Mouse (Mus musculus) midbrain, postnatal 0 days (tissue): ENCODE measurements around the gene Lnx2. TPM values are rescaled to one million over a fixed set of nuclear protein-coding genes. Genes with fewer than 3 reads are reported as not detected.
A peak's percentile ranks its signal among the peaks of the same experiment; 100 is the strongest.

Experiments
- ATAC-seq: fragments of 200-750 bp; cut with Nextera tagmentation; 2 replicates; pipeline ENCODE4 v1.8.0; 2017; ENCODE audit warnings: moderate number of reproducible peaks, mild to moderate bottlenecking, moderate TSS enrichment, moderate library complexity; ENCODE audit not compliant: low FRiP score
- DNase-seq: peaks from one replicate; pipeline ENCODE4 v3.0.0-alpha.2; 2015; ENCODE audit warnings: low spot score
- H3K27ac ChIP-seq: fragments of 300-500 bp; sonication (generic); 2 replicates; pipeline ENCODE4 v1.5.1; 2014; ENCODE audit warnings: low read depth, mild to moderate bottlenecking, low read length, mixed read lengths
- H3K27me3 ChIP-seq: fragments of 300-500 bp; sonication (generic); 2 replicates; pipeline ENCODE4 v1.6.1; 2014; ENCODE audit warnings: low read length, control low read depth, mixed read lengths; ENCODE audit not compliant: insufficient read depth
- H3K36me3 ChIP-seq: fragments of 300-500 bp; sonication (generic); 2 replicates; pipeline ENCODE4 v1.6.1; 2014; ENCODE audit warnings: low read length, control low read depth, mixed read lengths; ENCODE audit not compliant: insufficient read depth
- H3K4me1 ChIP-seq: fragments of 300-500 bp; sonication (generic); 2 replicates; pipeline ENCODE4 v1.6.1; 2014; ENCODE audit warnings: mild to moderate bottlenecking, control low read depth, antibody characterized with exemption, low read length, mixed read lengths; ENCODE audit not compliant: insufficient read depth
- H3K4me2 ChIP-seq: fragments of 300-500 bp; sonication (generic); 2 replicates; pipeline ENCODE4 v1.6.1; 2014; ENCODE audit warnings: low read depth, mild to moderate bottlenecking, low read length, mixed read lengths; ENCODE audit not compliant: poor library complexity, severe bottlenecking
- H3K4me3 ChIP-seq: fragments of 300-500 bp; sonication (generic); 2 replicates; pipeline ENCODE4 v1.5.1; 2014; ENCODE audit warnings: low read depth, mild to moderate bottlenecking, low read length, moderate library complexity
- H3K9ac ChIP-seq: fragments of 300-500 bp; sonication (generic); replicated peaks from 2 replicates; pipeline ENCODE4 v1.6.1; 2014; ENCODE audit warnings: mild to moderate bottlenecking, low read length, moderate library complexity, mixed read lengths; ENCODE audit not compliant: poor library complexity, severe bottlenecking
- H3K9me3 ChIP-seq: fragments of 300-500 bp; sonication (generic); 2 replicates; pipeline ENCODE4 v1.6.1; 2016; ENCODE audit warnings: low read length, control low read depth
- CTCF ChIP-seq: IDR thresholded peaks from 2 replicates; pipeline ENCODE4 v1.5.1; 2016; ENCODE audit warnings: antibody characterized with exemption, mild to moderate bottlenecking
- WGBS: fragments of 180-500 bp; shearing (Covaris S2); extraction: QIAGEN DNeasy Blood & Tissue Kit; methylation state at CpG from one replicate; pipeline ENCODE4 v1.1.7; 2014; 5-methylcytosine and 5-hydroxymethylcytosine counted together
- polyA plus RNA-seq: library from polyadenylated mRNA; unstranded; fragments of >200 nt; fragmentation: Nextera tagmentation; extraction: Ambion mirVana; gene quantifications from 2 replicates; pipeline ENCODE4 v1.2.1, GENCODE M21; 2015
- total RNA-seq: library from RNA; depleted of rRNA; stranded (reverse); fragments of >200 nt; gene quantifications from 2 replicates; pipeline ENCODE4 v1.2.3, GENCODE M21; 2014

The Lnx2 gene
- total and polyA plus RNA-seq, 2 experiments from 2014 or later, result 2.9 to 5.6 TPM

DNA sequence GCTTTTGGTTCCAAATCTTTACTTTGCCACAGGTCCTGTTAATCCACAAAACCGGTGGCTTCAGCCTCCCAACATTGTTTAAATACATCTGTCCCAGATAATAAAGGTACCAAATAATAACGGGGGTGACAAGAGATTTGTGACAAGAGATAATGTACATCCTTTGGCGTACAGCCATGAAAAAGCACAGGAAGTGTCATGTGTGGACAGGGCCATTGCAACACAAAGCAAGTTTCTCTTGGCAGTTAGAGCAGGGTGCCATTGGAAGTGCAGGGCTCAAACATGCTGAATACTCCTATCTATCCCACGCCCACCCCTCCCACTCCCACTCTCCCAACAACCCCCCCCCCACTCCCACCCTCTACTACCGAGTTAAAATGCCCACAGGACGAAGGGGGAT, 81.4 kb downstream of the Lnx2 start:
- Histone ChIP-seq H3K4me2 (no peak overlapping the region), H3K4me3 (no peak overlapping the region), H3K36me3 (no peaks in the 10 kb centered on the region), H3K4me1 (no peaks in the 10 kb centered on the region), H3K9ac (no peak overlapping the region), H3K27ac (no peak overlapping the region), H3K27me3 (no peaks in the 10 kb centered on the region), H3K9me3 (no peaks in the 10 kb centered on the region)
- ATAC-seq (no peak), DNase-seq (no peak)
- 73% methylated on average over 6 of the region's 6 CpGs for WGBS
- no peak for TF ChIP-seq CTCF

DNA sequence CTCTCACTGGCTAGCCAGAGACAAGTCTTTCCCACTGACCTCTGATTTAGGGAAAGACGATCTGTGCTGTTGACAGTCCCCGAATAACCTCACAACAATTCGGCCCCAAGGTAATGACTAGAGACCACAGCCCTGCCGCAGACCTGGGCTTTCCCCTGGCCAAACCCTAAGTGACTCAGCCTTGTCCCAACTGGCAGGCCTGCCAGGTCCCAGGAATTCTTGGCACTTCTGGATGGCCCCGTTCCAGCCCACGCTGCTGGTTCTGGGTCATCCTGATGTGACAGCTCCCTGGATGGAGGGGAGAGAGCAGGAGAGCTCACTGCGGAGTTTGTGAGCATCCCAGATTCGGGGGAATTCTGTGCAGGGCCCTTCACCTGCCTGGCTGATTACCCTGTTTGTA, 82.9 kb downstream of the Lnx2 start:
- Histone ChIP-seq H3K27me3 (no peaks in the 10 kb centered on the region), H3K9ac (no peak overlapping the region), H3K9me3 (no peaks in the 10 kb centered on the region), H3K27ac (no peak overlapping the region), H3K4me1 (no peaks in the 10 kb centered on the region), H3K4me3 (no peak overlapping the region), H3K4me2 (no peak overlapping the region), H3K36me3 (no peaks in the 10 kb centered on the region)
- no peak for TF ChIP-seq CTCF
- ATAC-seq (no peak), DNase-seq (no peak)
- 88% methylated on average over 8 of the region's 8 CpGs for WGBS

DNA sequence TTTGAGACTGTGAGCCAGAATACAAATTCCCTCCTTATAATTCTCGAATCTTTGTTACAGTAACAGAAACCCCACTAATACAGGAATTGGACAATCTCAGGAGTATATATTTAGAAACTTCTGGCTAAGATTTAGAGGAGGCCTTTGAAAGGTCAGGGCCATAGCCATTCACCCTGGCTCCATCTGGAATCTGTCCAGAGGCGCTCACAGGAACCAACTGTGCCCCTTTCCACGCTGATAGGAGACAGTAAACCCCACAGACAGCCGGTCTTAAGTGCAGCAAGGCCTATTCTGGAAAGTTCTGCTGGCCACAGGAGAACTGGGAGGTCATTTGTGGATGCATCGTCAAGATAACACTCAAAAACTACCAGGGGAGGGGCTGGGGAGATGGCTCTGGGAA, 87.3 kb downstream of the Lnx2 start:
- 81% methylated on average over 5 of the region's 5 CpGs for WGBS
- Histone ChIP-seq H3K9me3 (no peaks in the 10 kb centered on the region), H3K36me3 (no peaks in the 10 kb centered on the region), H3K27ac (no peak overlapping the region), H3K27me3 (peaks cover 2% of the 10 kb centered on the region; the same call in 1 of the 2 replicates), H3K4me3 (no peak overlapping the region), H3K4me1 (no peaks in the 10 kb centered on the region), H3K4me2 (no peak overlapping the region), H3K9ac (no peak overlapping the region)
- ATAC-seq (no peak), DNase-seq (no peak)
- no peak for TF ChIP-seq CTCF

DNA sequence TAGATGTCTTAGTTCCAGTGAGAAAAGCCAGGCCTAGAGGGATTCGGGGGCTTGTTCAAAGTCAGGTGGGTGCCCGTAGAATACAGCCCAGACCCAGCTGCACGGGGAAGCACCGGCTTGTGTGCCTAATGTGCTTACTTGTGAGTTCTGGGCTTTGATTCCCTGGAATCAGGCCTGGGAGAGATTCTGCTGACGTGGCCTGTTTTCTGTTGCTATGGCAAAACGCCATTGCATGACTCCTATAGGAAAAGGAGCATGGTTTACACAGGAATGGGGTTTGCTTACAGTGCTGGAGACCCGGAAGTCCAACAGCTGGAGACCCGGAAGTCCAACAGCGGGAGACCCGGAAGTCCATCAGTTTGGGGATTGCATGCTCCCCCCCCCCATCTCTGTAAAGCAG, 88.8 kb downstream of the Lnx2 start:
- Histone ChIP-seq H3K4me1 (no peaks in the 10 kb centered on the region; the same call in 1 of the 2 replicates), H3K9ac (no peak overlapping the region), H3K4me2 (no peak overlapping the region), H3K4me3 (no peak overlapping the region), H3K27ac (no peak overlapping the region), H3K27me3 (peaks cover 2% of the 10 kb centered on the region; the same call in 1 of the 2 replicates), H3K36me3 (no peaks in the 10 kb centered on the region), H3K9me3 (no peaks in the 10 kb centered on the region)
- DNase-seq (peak; percentile 27), ATAC-seq (no peak)
- no peak for TF ChIP-seq CTCF
- WGBS, result 75% methylated on average over 10 of the region's 10 CpGs

DNA sequence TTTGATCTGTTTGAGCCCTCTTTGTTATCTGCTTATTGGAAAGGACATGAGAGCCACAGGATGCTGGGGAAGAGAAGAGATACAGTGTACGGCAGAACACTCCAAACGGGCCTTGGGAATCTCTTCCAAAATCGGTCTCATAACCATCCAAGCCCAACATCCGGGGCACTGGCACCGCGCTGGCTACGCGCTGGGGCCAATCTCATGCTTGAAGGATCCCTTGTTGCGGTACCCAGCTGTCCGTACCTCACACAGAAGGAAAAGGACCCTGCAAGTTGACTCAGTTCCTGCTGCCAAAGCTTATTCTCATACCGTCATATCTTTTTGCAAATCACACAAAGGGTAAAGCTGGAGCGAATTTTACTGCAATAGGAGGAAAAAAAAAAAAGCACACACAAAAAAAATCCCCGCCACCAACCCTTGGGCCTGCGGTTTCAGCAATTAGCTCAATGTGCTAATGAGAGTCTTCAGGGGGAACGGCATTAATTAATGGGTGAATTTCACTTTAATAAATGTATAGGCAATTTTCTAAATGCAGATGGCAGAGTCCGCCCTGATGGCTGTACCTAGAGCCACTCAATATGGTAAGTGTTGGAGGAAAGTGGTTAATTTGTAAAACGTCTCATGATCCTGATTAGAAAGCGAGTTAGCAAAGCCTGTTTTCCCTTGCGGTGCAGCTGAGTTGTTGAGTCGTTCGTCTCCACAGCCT, 90.5 kb downstream of the Lnx2 start:
- H3K9ac ChIP-seq, result no peak overlapping the region
- H3K4me2 ChIP-seq, result no peak overlapping the region
- no peak overlapping the region for H3K27ac ChIP-seq
- H3K9me3 ChIP-seq, result no peaks in the 10 kb centered on the region
- peaks cover 11% of the 10 kb centered on the region; the same call in 1 of the 2 replicates for H3K27me3 ChIP-seq
- no peaks in the 10 kb centered on the region; the same call in 1 of the 2 replicates for H3K4me1 ChIP-seq
- H3K36me3 ChIP-seq, result no peaks in the 10 kb centered on the region
- no peak overlapping the region for H3K4me3 ChIP-seq
- DNase-seq (no peak), ATAC-seq (no peak)
- no peak for TF ChIP-seq CTCF
- 63% methylated on average over 21 of the region's 21 CpGs for WGBS

DNA sequence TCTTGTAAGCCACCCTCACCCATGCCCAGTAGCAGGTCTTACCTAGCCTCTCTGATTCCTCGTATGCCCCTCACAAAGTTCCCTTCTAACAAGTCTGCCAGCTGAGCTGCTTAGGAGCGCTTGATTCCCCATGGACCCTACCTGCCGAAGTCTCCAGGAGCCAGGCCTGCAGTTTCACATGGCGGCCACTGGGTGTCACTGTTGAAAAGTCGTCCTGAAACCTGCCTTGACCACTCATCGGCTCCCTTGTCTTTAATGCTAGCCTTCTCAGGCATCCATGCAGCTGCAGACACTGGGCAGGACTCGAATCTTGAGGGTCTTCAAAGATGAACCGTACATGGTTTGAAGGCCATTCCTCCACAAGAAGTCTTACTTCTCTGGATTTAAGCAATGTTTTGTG, 93.2 kb downstream of the Lnx2 start:
- Histone ChIP-seq H3K9me3 (no peaks in the 10 kb centered on the region), H3K27me3 (peaks cover 11% of the 10 kb centered on the region; the same call in 1 of the 2 replicates), H3K4me3 (no peak overlapping the region), H3K36me3 (no peaks in the 10 kb centered on the region), H3K9ac (no peak overlapping the region), H3K4me2 (no peak overlapping the region), H3K4me1 (no peaks in the 10 kb centered on the region; the same call in 1 of the 2 replicates), H3K27ac (no peak overlapping the region)
- ATAC-seq, result no peak
- DNase-seq, result peak; percentile 67
- WGBS, result 11% methylated on average over 8 of the region's 8 CpGs
- peak; percentile 91 for TF ChIP-seq CTCF
